Mouse (Mus musculus) lung, embryonic 16.5 days (tissue): ENCODE results near the gene Proser1. TPM values are rescaled to one million over a fixed set of nuclear protein-coding genes. Genes with fewer than 3 reads are reported as not detected.

Experiments used
- ATAC-seq: fragments of 200-750 bp; cut with Nextera tagmentation; 2 replicates; pipeline ENCODE4 v1.8.0; 2017; ENCODE audit warnings: low read depth, mild to moderate bottlenecking, moderate library complexity
- H3K27ac ChIP-seq: fragments of 300-500 bp; sonication (generic); 2 replicates; pipeline ENCODE4 v1.5.1; 2014; ENCODE audit warnings: mild to moderate bottlenecking, control low read depth, low read length
- H3K27me3 ChIP-seq: fragments of 300-500 bp; sonication (generic); 2 replicates; pipeline ENCODE4 v1.6.1; 2014; ENCODE audit warnings: low read depth, low read length, mixed read lengths; ENCODE audit not compliant: control insufficient read depth, insufficient read depth
- H3K36me3 ChIP-seq: fragments of 300-500 bp; sonication (generic); 2 replicates; pipeline ENCODE4 v1.6.1; 2014; ENCODE audit warnings: low read length; ENCODE audit not compliant: control insufficient read depth, insufficient read depth
- H3K4me1 ChIP-seq: fragments of 300-500 bp; sonication (generic); replicated peaks from 2 replicates; pipeline ENCODE4 v1.6.1; 2014; ENCODE audit warnings: low read length, mixed read lengths; ENCODE audit not compliant: control insufficient read depth, insufficient read depth
- H3K4me2 ChIP-seq: fragments of 300-500 bp; sonication (generic); 2 replicates; pipeline ENCODE4 v1.6.1; 2014; ENCODE audit warnings: low read depth, low read length, control low read depth
- H3K4me3 ChIP-seq: fragments of 300-500 bp; sonication (generic); 2 replicates; pipeline ENCODE4 v1.5.1; 2014; ENCODE audit warnings: mild to moderate bottlenecking, low read length, control low read depth
- H3K9ac ChIP-seq: fragments of 300-500 bp; sonication (generic); 2 replicates; pipeline ENCODE4 v1.6.1; 2014; ENCODE audit warnings: low read length, control low read depth
- H3K9me3 ChIP-seq: fragments of 300-500 bp; sonication (generic); 2 replicates; pipeline ENCODE4 v1.6.1; 2016; ENCODE audit warnings: low read length; ENCODE audit not compliant: control insufficient read depth
- WGBS: fragments of 180-500 bp; shearing (Covaris S2); extraction: QIAGEN DNeasy Blood & Tissue Kit; methylation state at CpG from one replicate; pipeline ENCODE4 v1.1.7; 2014; 5-methylcytosine and 5-hydroxymethylcytosine counted together
- polyA plus RNA-seq: library from polyadenylated mRNA; unstranded; fragments of >200 nt; fragmentation: Nextera tagmentation; extraction: Ambion mirVana; gene quantifications from 2 replicates; pipeline ENCODE4 v1.2.1, GENCODE M21; 2015

Proser1 gene
- 16.2 and 17.1 TPM in 2 replicates for polyA plus RNA-seq

DNA sequence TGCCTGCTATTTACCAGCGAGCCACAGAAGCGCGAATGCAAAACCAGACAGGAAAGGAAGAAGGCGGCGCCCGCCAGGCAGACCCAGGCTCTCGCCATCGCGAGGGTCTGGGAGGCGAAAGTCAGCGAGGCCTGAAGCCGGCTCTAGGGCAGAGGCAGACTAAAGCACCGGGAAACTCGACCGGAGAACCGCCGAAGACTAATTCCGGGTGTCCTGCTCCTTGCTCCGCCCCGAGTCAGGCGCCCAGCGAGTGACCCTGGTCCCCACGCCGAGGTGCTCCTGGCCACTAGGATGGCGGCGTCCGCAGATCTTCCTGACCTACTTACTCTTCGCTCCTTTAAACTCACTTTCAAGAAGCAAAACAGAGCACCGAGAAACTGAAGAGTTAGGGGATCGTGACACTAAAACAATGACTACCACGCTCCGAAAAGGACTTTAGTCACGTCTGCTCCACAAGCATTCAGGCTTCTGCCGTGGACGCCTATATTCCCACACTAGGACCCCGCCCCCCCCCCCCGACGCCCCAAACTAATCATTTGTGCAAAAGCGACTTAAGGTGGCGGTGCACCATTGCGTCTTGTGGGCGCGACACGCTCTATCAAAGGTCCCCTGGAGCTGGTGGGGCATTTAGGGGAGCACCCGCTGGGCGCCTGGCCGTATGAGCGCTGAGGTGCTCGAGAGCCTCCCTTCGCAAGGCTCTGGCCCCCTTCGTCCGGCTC, at the start of gene Proser1, which contains the start of gene Nhlrc3:
Proser1 (plus strand) TSS at position 621 of the 719 bp plus-strand sequence.
Nhlrc3 (minus strand) TSS at position 287 of the 719 bp plus-strand sequence.
- H3K4me3 ChIP-seq, result peak within 1 kb of the TSS; percentile 99
- no peaks in the 10 kb centered on the region for H3K9me3 ChIP-seq
- ATAC-seq, result peak; percentile 99
- H3K27ac ChIP-seq, result peak within 1 kb of the TSS; percentile 88
- H3K4me2 ChIP-seq, result peak within 1 kb of the TSS; percentile 71
- peak within 1 kb of the TSS; percentile 93 for H3K9ac ChIP-seq
- H3K36me3 ChIP-seq, result peaks cover 10% of the 10 kb centered on the region; the same call in 1 of the 2 replicates
- H3K27me3 ChIP-seq, result no peaks in the 10 kb centered on the region
- H3K4me1 ChIP-seq, result peaks cover 27% of the 10 kb centered on the region
- under 1% methylated on average over 51 of the region's 52 CpGs for WGBS

DNA sequence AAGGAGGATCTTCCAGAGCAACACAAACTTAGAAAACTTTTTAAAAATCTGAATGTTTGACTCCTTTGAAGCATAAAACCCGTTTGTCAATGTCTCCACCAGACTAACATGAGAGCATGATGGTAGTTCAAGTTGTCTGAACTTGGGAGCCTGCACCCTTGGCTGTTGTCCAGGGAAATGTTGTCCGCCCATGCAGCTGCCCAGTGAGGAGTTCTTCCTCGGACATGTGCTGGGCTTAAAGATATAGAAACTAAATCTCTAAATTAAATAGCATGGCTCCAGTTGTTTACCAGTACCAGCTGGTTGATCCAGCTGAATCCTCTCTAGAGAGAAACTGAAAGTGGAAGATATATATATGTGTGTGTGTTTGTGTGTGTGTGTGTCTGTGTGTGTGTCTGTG, 49.5 kb upstream of the Proser1 start:
- ATAC-seq, result peak; percentile 43; the same call in 1 of the 2 replicates
- no peaks in the 10 kb centered on the region for H3K4me1 ChIP-seq
- no peak overlapping the region for H3K4me2 ChIP-seq
- 30% methylated on average over 3 of the region's 3 CpGs for WGBS
- H3K27ac ChIP-seq, result no peak overlapping the region
- H3K9ac ChIP-seq, result no peak overlapping the region
- H3K9me3 ChIP-seq, result no peaks in the 10 kb centered on the region
- H3K36me3 ChIP-seq, result no peaks in the 10 kb centered on the region
- no peaks in the 10 kb centered on the region for H3K27me3 ChIP-seq
- H3K4me3 ChIP-seq, result no peak overlapping the region

DNA sequence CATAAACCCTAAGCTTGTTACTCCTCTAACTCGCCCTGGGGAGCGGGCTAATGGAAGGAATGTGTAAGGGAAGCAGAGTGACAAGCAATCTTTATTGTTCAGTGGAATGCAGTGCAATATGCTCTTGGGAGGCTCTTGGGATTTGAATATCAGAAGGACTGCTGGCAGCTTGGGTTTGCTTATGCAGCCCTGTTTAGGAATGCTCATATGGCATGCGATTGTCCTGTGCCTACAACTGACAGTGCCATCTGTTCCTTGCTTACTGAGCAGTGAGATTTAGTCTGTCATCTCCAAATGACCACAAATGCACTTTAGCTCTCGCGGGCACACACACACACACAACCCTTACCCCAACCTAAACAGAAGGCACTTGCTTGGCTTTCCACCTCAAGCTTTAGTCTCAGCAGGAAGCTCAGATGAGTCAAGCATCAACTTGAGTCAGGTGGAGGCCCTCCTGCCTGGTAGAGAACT, 47.4 kb upstream of the Proser1 start:
- Histone ChIP-seq H3K4me1 (no peaks in the 10 kb centered on the region), H3K27ac (no peak overlapping the region), H3K4me2 (no peak overlapping the region), H3K27me3 (no peaks in the 10 kb centered on the region), H3K9me3 (no peaks in the 10 kb centered on the region), H3K4me3 (no peak overlapping the region), H3K36me3 (no peaks in the 10 kb centered on the region), H3K9ac (no peak overlapping the region)
- ATAC-seq, result no peak
- WGBS, result 60% methylated on average over 5 of the region's 5 CpGs

DNA sequence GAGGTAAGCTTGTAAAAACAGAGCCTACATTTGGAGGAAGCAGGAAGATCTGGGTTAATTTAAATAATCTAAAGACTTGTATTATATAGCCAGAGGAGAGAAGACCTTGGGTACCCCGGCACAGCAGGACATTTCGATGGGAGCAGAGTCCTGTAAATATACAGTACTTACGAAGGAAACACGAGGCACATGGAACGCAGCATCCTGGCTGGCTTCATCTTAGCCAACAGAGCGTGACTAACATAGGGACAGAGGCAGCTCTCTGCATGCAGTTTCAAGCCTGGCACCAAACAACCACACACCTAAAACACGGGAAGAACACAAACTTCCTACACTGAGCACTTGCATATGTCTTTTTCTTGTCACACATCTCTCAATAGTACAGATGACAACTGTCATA, 45.8 kb upstream of the Proser1 start:
- WGBS, result 78% methylated on average over 7 of the region's 7 CpGs
- H3K4me3 ChIP-seq, result no peak overlapping the region
- no peak for ATAC-seq
- H3K9ac ChIP-seq, result no peak overlapping the region
- no peaks in the 10 kb centered on the region for H3K9me3 ChIP-seq
- no peak overlapping the region for H3K4me2 ChIP-seq
- no peaks in the 10 kb centered on the region for H3K4me1 ChIP-seq
- no peak overlapping the region for H3K27ac ChIP-seq
- H3K27me3 ChIP-seq, result no peaks in the 10 kb centered on the region
- H3K36me3 ChIP-seq, result no peaks in the 10 kb centered on the region

DNA sequence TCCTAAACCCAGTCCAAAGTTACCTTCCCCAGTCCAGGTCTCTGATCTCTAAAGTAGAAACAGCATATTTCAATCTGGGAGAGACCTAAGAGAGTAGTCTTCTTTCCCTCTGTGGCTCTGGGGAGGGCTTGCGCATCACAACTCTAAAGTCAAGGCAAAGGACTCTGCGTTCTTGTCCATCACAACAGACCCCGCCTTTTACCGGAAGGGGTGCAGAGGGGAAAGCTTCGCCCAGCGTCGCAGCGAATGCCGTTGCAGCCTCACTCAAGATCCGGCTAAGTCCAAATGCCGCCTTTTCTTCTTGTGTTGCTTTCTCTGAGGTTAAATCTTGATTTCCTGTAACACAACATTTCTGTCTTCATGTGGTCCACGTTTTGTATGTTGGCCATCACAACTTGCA, 41.8 kb upstream of the Proser1 start:
- no peak for ATAC-seq
- H3K4me1 ChIP-seq, result no peaks in the 10 kb centered on the region
- H3K4me3 ChIP-seq, result no peak overlapping the region
- H3K36me3 ChIP-seq, result no peaks in the 10 kb centered on the region
- no peaks in the 10 kb centered on the region for H3K9me3 ChIP-seq
- H3K9ac ChIP-seq, result no peak overlapping the region
- WGBS, result 82% methylated on average over 12 of the region's 12 CpGs
- H3K27ac ChIP-seq, result no peak overlapping the region
- no peak overlapping the region for H3K4me2 ChIP-seq
- no peaks in the 10 kb centered on the region for H3K27me3 ChIP-seq

DNA sequence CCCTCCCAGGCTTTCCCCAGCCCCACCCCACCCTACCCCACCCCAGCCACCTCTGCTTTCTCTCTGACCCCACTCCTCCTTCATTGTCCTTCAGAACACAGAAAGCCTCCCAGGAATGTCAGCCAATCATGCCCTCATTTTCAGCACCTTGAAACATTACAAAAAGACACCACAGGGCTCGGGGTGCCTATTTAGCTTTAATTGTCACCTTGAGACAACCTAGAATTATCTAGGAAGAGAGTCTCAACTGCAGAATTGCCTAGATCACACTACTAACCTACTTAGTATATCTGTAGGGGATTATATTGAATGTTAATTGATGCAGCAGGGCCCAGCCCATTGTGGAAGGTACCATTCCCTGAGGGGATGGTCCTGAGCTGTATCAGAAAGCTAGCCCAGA, 40.8 kb upstream of the Proser1 start:
- Histone ChIP-seq H3K9ac (no peak overlapping the region), H3K4me1 (no peaks in the 10 kb centered on the region), H3K27ac (no peak overlapping the region), H3K27me3 (no peaks in the 10 kb centered on the region), H3K4me2 (no peak overlapping the region), H3K4me3 (no peak overlapping the region), H3K36me3 (no peaks in the 10 kb centered on the region), H3K9me3 (no peaks in the 10 kb centered on the region)
- ATAC-seq, result no peak
- 61% methylated on average over 1 of the region's 1 CpGs for WGBS

DNA sequence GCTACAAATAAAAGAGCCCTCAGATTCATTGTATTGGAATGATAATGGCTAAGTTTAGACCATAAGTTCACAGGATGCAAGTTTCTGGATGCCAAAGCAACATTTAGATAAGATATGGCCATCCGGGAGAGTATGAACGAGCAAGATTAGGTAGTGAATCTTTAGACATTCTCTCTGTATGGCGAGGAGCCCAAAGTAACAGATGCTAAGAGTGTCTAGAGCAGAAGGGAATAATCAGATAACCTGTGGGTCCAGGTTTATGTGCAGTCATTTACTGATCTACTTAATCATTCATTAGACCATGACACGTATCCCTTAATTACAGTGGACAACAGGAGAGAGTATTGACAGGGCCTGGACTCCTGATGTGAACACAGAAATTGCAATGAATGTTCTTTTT, 39.9 kb upstream of the Proser1 start:
- H3K4me2 ChIP-seq, result no peak overlapping the region
- H3K9ac ChIP-seq, result no peak overlapping the region
- no peak overlapping the region for H3K4me3 ChIP-seq
- H3K27me3 ChIP-seq, result no peaks in the 10 kb centered on the region
- ATAC-seq, result no peak
- no peaks in the 10 kb centered on the region for H3K9me3 ChIP-seq
- no peak overlapping the region for H3K27ac ChIP-seq
- no peaks in the 10 kb centered on the region for H3K4me1 ChIP-seq
- WGBS, result 77% methylated on average over 4 of the region's 4 CpGs
- H3K36me3 ChIP-seq, result no peaks in the 10 kb centered on the region

DNA sequence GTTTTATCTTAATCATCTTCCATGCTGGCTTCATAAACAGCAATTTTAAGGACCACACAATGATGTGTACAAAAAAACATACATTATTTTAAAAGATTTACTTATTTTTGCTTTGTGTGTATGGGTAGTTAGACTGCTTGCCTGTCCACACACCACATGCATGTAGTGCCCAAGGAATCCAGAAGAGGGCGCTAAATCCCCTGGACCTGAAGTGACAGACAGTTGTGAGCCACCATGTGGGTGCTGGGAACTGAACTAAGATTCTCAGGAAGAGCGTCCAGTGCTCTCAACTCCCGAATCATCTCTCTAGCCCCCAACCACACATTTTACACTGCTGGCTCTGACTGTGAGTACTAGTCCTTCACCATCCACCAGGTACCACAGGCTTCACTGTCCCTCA, 28.9 kb upstream of the Proser1 start:
- no peak overlapping the region for H3K9ac ChIP-seq

DNA sequence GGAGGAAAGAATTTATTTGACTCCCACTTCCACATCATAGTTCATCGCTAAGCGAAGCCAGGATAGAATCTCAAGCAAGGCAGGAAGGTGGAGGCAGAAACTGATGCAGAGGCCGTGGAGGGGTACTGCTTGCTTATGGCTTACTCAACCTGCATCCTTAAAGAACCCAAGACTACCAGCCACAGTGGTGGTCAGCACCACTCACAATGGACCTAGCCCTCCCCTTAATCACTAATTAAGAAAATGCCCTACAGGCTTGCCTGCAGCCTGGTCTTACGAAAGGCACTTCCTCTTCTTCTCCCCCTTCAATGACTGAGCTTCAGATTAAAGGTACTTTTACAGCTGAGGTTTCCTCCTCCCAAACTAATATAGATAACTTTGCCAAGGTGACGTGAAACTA, 26.9 kb upstream of the Proser1 start:
- Histone ChIP-seq H3K4me3 (no peak overlapping the region), H3K9ac (no peak overlapping the region), H3K36me3 (no peaks in the 10 kb centered on the region), H3K9me3 (no peaks in the 10 kb centered on the region), H3K27ac (no peak overlapping the region), H3K4me1 (no peaks in the 10 kb centered on the region), H3K27me3 (no peaks in the 10 kb centered on the region), H3K4me2 (no peak overlapping the region)
- ATAC-seq, result no peak
- WGBS, result 74% methylated on average over 5 of the region's 5 CpGs

More for the DNA sequence above, 28.9 kb upstream of the Proser1 start:
- H3K27me3 ChIP-seq, result no peaks in the 10 kb centered on the region
- H3K27ac ChIP-seq, result no peak overlapping the region
- H3K9me3 ChIP-seq, result no peaks in the 10 kb centered on the region
- H3K4me3 ChIP-seq, result no peak overlapping the region
- WGBS, result 72% methylated on average over 3 of the region's 3 CpGs
- H3K4me1 ChIP-seq, result no peaks in the 10 kb centered on the region
- H3K36me3 ChIP-seq, result no peaks in the 10 kb centered on the region
- no peak for ATAC-seq
- no peak overlapping the region for H3K4me2 ChIP-seq
